In genomic region chr13:104029089-104029488, GRCm38 (mm10) we compare ENCODE assay signal across 23 mouse cellular contexts.
DNase-seq lines count a peak whose midpoint lies in the region; ATAC-seq and TF ChIP-seq lines count a peak whose summit lies in the region.
"Had no signal": no experiment of that assay in that cellular context is flagged by ENCODE, and none has a peak within 500 bp of the region (broad histone marks: within the 10 kb centered on the region; RNA-seq: fewer than 3 reads in every experiment).

No protein-coding gene starts in this region.

- TF ChIP-seq POLR2A in liver, adult 2 months (IDR thresholded peaks at IDR 0.05; ENCODE audit: extremely low read depth, insufficient read depth, low read length), result no peak

- intact Hi-C loops in heart, postnatal 14 days (cut with DNase I), result no loop called here

- WGBS in liver, adult 2 months, result 16% methylated on average over 5 of the region's 5 CpGs
- 83% methylated on average over 5 of the region's 5 CpGs for WGBS in liver, embryonic 11.5 days
- WGBS in liver, embryonic 13.5 days (ENCODE audit: insufficient replicate concordance), result 67% methylated on average over 5 of the region's 5 CpGs
- 77% methylated on average over 5 of the region's 5 CpGs for WGBS in stomach, embryonic 16.5 days
- 95% methylated on average over 5 of the region's 5 CpGs for WGBS in midbrain, embryonic 11.5 days

- no peaks in the 10 kb centered on the region for H3K79me2 ChIP-seq in liver, adult 2 months (ENCODE audit: control insufficient read depth, insufficient read depth, low read length)

- TF ChIP-seq CTCF in liver, adult 2 months (IDR thresholded peaks at IDR 0.05; ENCODE audit: low read depth, low read length), result no peak

- H3K4me1 ChIP-seq in liver, adult 2 months (ENCODE audit: control insufficient read depth, insufficient read depth, low read length), result peaks cover 2% of the 10 kb centered on the region; the same call in 1 of the 2 replicates
- peaks cover 12% of the 10 kb centered on the region for H3K4me1 ChIP-seq in liver, embryonic 11.5 days (replicated peaks; ENCODE audit: control insufficient read depth, insufficient read depth, low read length)
- peaks cover 47% of the 10 kb centered on the region for H3K4me1 ChIP-seq in liver, embryonic 13.5 days (replicated peaks)
- peaks cover 33% of the 10 kb centered on the region for H3K4me1 ChIP-seq in stomach, embryonic 16.5 days (ENCODE audit: control insufficient read depth, insufficient read depth, low read length)
- no peaks in the 10 kb centered on the region for H3K4me1 ChIP-seq in midbrain, embryonic 11.5 days (ENCODE audit: control insufficient read depth, insufficient read depth, low read length)

- H3K9ac ChIP-seq in liver, adult 2 months (ENCODE audit: low read depth, low read length), result no peak overlapping the region
- H3K9ac ChIP-seq in liver, embryonic 11.5 days (ENCODE audit: low read depth, low read length), result no peak overlapping the region
- H3K9ac ChIP-seq in liver, embryonic 13.5 days, result no peak overlapping the region
- no peak overlapping the region; the same call in 1 of the 2 replicates for H3K9ac ChIP-seq in stomach, embryonic 16.5 days (ENCODE audit: low read length)
- no peak overlapping the region for H3K9ac ChIP-seq in midbrain, embryonic 11.5 days (ENCODE audit: low read length)
- H3K9ac ChIP-seq: forebrain, embryonic 15.5 days; liver, embryonic 15.5 days; neural tube, embryonic 15.5 days had no signal

- peak; percentile 64 for DNase-seq in heart, adult 11 months
- DNase-seq in heart, postnatal 14 days, result no peak
- peak; percentile 85 for DNase-seq in liver, adult 2 months (ENCODE audit: extremely low read depth, low read depth, low spot score)
- no peak for DNase-seq in liver, embryonic 11.5 days (ENCODE audit: low spot score)
- DNase-seq in liver, embryonic 13.5 days, result no peak
- no peak for DNase-seq in layer of hippocampus, postnatal 25 days (ENCODE audit: extremely low spot score in 1 of 2, low spot score in 1 of 2)
- no peak for DNase-seq in midbrain, embryonic 11.5 days (ENCODE audit: low spot score, missing footprints)
- DNase-seq: adrenal gland, postnatal 10 days; cerebellum, adult 2 months; gastrocnemius, postnatal 10 days; spleen, adult 18-20 months; thymus, postnatal 25 days had no signal

- no peak for ATAC-seq in liver, embryonic 11.5 days (replicated peaks; ENCODE audit: low FRiP score)
- peak; percentile 32; the same call in 1 of the 2 replicates for ATAC-seq in liver, embryonic 13.5 days (ENCODE audit: low read depth)
- ATAC-seq in stomach, embryonic 16.5 days (ENCODE audit: insufficient read depth, low FRiP score), result peak; percentile 61
- no peak for ATAC-seq in midbrain, embryonic 11.5 days (ENCODE audit: low FRiP score)
- ATAC-seq: activated CD4-positive, CD25-positive, alpha-beta regulatory T cell, adult 4 months; forebrain, embryonic 15.5 days; hindbrain, postnatal 0 days had no signal

- no peaks in the 10 kb centered on the region for H3K36me3 ChIP-seq in liver, adult 2 months (ENCODE audit: control insufficient read depth, insufficient read depth, low read length)
- no peaks in the 10 kb centered on the region for H3K36me3 ChIP-seq in liver, embryonic 11.5 days (ENCODE audit: control insufficient read depth, insufficient read depth, low read length)
- H3K36me3 ChIP-seq in liver, embryonic 13.5 days, result no peaks in the 10 kb centered on the region
- H3K36me3 ChIP-seq in stomach, embryonic 16.5 days (ENCODE audit: control insufficient read depth, insufficient read depth, low read length), result no peaks in the 10 kb centered on the region
- H3K36me3 ChIP-seq in midbrain, embryonic 11.5 days (ENCODE audit: control insufficient read depth, insufficient read depth, low read length), result no peaks in the 10 kb centered on the region
- H3K36me3 ChIP-seq: liver, embryonic 15.5 days had no signal

- no peaks in the 10 kb centered on the region for H3K27me3 ChIP-seq in liver, adult 2 months (ENCODE audit: control insufficient read depth, insufficient read depth, low read length)
- H3K27me3 ChIP-seq in liver, embryonic 11.5 days (replicated peaks; ENCODE audit: control insufficient read depth, insufficient read depth, low read length), result no peaks in the 10 kb centered on the region
- H3K27me3 ChIP-seq in liver, embryonic 13.5 days, result no peaks in the 10 kb centered on the region
- no peaks in the 10 kb centered on the region for H3K27me3 ChIP-seq in stomach, embryonic 16.5 days (ENCODE audit: control insufficient read depth, insufficient read depth, low read length)
- no peaks in the 10 kb centered on the region for H3K27me3 ChIP-seq in midbrain, embryonic 11.5 days (ENCODE audit: control insufficient read depth, insufficient read depth, low read length)
- H3K27me3 ChIP-seq: forebrain, embryonic 15.5 days; liver, embryonic 15.5 days; neural tube, embryonic 15.5 days had no signal

- H3K27ac ChIP-seq in liver, adult 2 months (replicated peaks; ENCODE audit: insufficient read depth, low read depth, low read length), result no peak overlapping the region
- no peak overlapping the region for H3K27ac ChIP-seq in liver, embryonic 11.5 days (ENCODE audit: low read depth, low read length)
- H3K27ac ChIP-seq in liver, embryonic 13.5 days, result no peak overlapping the region
- H3K27ac ChIP-seq in stomach, embryonic 16.5 days (ENCODE audit: low read length), result peak overlapping the region; percentile 66
- no peak overlapping the region for H3K27ac ChIP-seq in midbrain, embryonic 11.5 days (ENCODE audit: low read depth, low read length)
- H3K27ac ChIP-seq: embryonic facial prominence, embryonic 10.5 days; forebrain, embryonic 15.5 days; hindbrain, postnatal 0 days; limb, embryonic 10.5 days; liver, embryonic 15.5 days; macrophage; midbrain, embryonic 10.5 days; neural tube, embryonic 15.5 days had no signal

- H3K9me3 ChIP-seq in liver, embryonic 11.5 days (ENCODE audit: control insufficient read depth, low read length), result no peaks in the 10 kb centered on the region
- H3K9me3 ChIP-seq in liver, embryonic 13.5 days (replicated peaks), result no peaks in the 10 kb centered on the region
- no peaks in the 10 kb centered on the region for H3K9me3 ChIP-seq in stomach, embryonic 16.5 days (replicated peaks; ENCODE audit: control insufficient read depth, low read length)
- no peaks in the 10 kb centered on the region for H3K9me3 ChIP-seq in midbrain, embryonic 11.5 days (ENCODE audit: control insufficient read depth, low read length)
- H3K9me3 ChIP-seq: embryonic facial prominence, embryonic 10.5 days; forebrain, embryonic 15.5 days; limb, embryonic 10.5 days; liver, embryonic 15.5 days; midbrain, embryonic 10.5 days; neural tube, embryonic 15.5 days had no signal

- no peak overlapping the region for H3K4me3 ChIP-seq in liver, adult 2 months (ENCODE audit: insufficient read depth, low read depth, low read length)
- H3K4me3 ChIP-seq in liver, embryonic 11.5 days (ENCODE audit: low read depth, low read length), result no peak overlapping the region
- no peak overlapping the region for H3K4me3 ChIP-seq in liver, embryonic 13.5 days (replicated peaks)
- no peak overlapping the region for H3K4me3 ChIP-seq in stomach, embryonic 16.5 days (replicated peaks; ENCODE audit: low read length)
- no peak overlapping the region for H3K4me3 ChIP-seq in midbrain, embryonic 11.5 days (ENCODE audit: low read depth, low read length)
- H3K4me3 ChIP-seq: embryonic facial prominence, embryonic 10.5 days; forebrain, embryonic 15.5 days; limb, embryonic 10.5 days; liver, embryonic 15.5 days; midbrain, embryonic 10.5 days; neural tube, embryonic 15.5 days had no signal

- no peak overlapping the region for H3K4me2 ChIP-seq in liver, embryonic 11.5 days
- H3K4me2 ChIP-seq in liver, embryonic 13.5 days, result peak overlapping the region; percentile 21; the same call in 1 of the 2 replicates
- H3K4me2 ChIP-seq in stomach, embryonic 16.5 days (ENCODE audit: low read depth, low read length), result no peak overlapping the region
- no peak overlapping the region for H3K4me2 ChIP-seq in midbrain, embryonic 11.5 days
- H3K4me2 ChIP-seq: forebrain, embryonic 15.5 days; heart, embryonic 11.5 days; neural tube, embryonic 15.5 days had no signal

Comparison
In these comparisons a context has a peak if more than half of its experiments do, and no peak if none do; other contexts are left out.
1. DNase-seq: peak in heart, adult 11 months (single experiment) and liver, adult 2 months (single experiment); none in heart, postnatal 14 days (0 of 2), liver, embryonic 11.5 days (single experiment), liver, embryonic 13.5 days (single experiment), layer of hippocampus, postnatal 25 days (0 of 2) and midbrain, embryonic 11.5 days (single experiment).
2. ATAC-seq: peak in liver, embryonic 13.5 days (single experiment) and stomach, embryonic 16.5 days (single experiment); none in liver, embryonic 11.5 days (single experiment) and midbrain, embryonic 11.5 days (single experiment).